Mouse (Mus musculus): ENCODE measurements around the gene Tulp1.

DNA sequence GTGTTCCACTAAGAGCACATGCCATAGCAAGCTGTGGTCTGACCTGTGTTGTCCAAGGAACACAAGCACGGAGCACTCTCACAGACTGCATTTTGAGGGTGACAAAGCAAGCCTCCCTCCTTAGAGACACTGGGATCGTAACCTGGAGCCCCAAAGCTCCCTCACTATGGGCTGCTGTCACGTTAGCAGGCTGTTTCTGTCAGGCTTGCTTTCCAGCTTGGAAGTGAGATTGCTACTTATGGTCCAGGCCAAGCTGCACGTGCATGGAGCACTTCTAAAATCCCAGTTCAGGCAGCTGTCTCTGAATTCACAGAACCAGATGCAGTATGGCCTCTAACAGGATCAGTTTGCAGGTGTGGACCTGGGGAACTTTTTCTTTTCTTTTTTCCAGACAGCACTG is 45.7 kb upstream of the Tulp1 start:
- no peak for TF ChIP-seq CEBPB (IDR thresholded peaks at IDR 0.05; ENCODE audit: low read depth)
- no peak for TF ChIP-seq CTCF (IDR thresholded peaks at IDR 0.05; ENCODE audit: control insufficient read depth, insufficient read depth, insufficient read length)
- no peak for TF ChIP-seq USF1 (IDR thresholded peaks at IDR 0.05; ENCODE audit: low read depth)
- no peak for TF ChIP-seq MAX (IDR thresholded peaks at IDR 0.05)
- TF ChIP-seq MYOD1 (IDR thresholded peaks at IDR 0.05; ENCODE audit: control insufficient read depth, insufficient read length, low read depth): no peak
- TF ChIP-seq MYOG (IDR thresholded peaks at IDR 0.05; ENCODE audit: control insufficient read depth, extremely low read depth, insufficient read length): no peak
- no peak for TF ChIP-seq FOSL1 (IDR thresholded peaks at IDR 0.05; ENCODE audit: insufficient read depth, low read length, poor library complexity, severe bottlenecking)
